Mouse (Mus musculus) G1E (cell line): ENCODE results near the gene 1110057P08Rik.

ENCODE experiments used
- CTCF ChIP-seq: IDR thresholded peaks from 2 replicates; pipeline ENCODE4 v1.5.1; 2012; ENCODE audit warnings: low read depth, low read length, inconsistent platforms, mixed read lengths
- POLR2AphosphoS5 ChIP-seq: IDR thresholded peaks from 2 replicates; pipeline ENCODE4 v1.6.1; 2012; ENCODE audit warnings: low read depth, low read length, inconsistent platforms; ENCODE audit not compliant: insufficient replicate concordance

GRCm38 (mm10) chr16:89150786-89151185, 23.7 kb upstream of the 1110057P08Rik start, which contains the start of gene Gm10061:
- TF ChIP-seq CTCF (no peak), POLR2AphosphoS5 (no peak)
